Mouse (Mus musculus) embryonic facial prominence, embryonic 11.5 days (tissue): ENCODE measurements at regions not wholly inside any gene's neighbourhood (a gene's known extent, or its start where the extent isn't known, plus 50 kb on each side); places are given as distances from the start of the nearest gene placed in this dataset.

Experiments used
- ATAC-seq: fragments of 200-750 bp; cut with Nextera tagmentation; replicated peaks from 2 replicates; pipeline ENCODE4 v1.8.0; 2017; ENCODE audit warnings: low read depth; ENCODE audit not compliant: insufficient number of reproducible peaks, low FRiP score, low TSS enrichment
- DNase-seq: peaks from one replicate; pipeline ENCODE4 v3.0.0-alpha.2; 2015; ENCODE audit warnings: low spot score
- H3K27ac ChIP-seq: fragments of 300-500 bp; sonication (generic); replicated peaks from 2 replicates; pipeline ENCODE4 v1.5.1; 2014; ENCODE audit warnings: mild to moderate bottlenecking, low read depth, low read length, control low read depth
- H3K27me3 ChIP-seq: fragments of 300-500 bp; sonication (generic); 2 replicates; pipeline ENCODE4 v1.6.1; 2014; ENCODE audit warnings: mild to moderate bottlenecking, low read length, moderate library complexity, mixed read lengths; ENCODE audit not compliant: control insufficient read depth, insufficient read depth
- H3K36me3 ChIP-seq: fragments of 300-500 bp; sonication (generic); replicated peaks from 2 replicates; pipeline ENCODE4 v1.6.1; 2014; ENCODE audit warnings: low read depth, mild to moderate bottlenecking, low read length, moderate library complexity, mixed read lengths; ENCODE audit not compliant: control insufficient read depth, insufficient read depth
- H3K4me1 ChIP-seq: fragments of 300-500 bp; sonication (generic); 2 replicates; pipeline ENCODE4 v1.6.1; 2014; ENCODE audit warnings: low read length, mixed read lengths; ENCODE audit not compliant: control insufficient read depth, insufficient read depth
- H3K4me2 ChIP-seq: fragments of 300-500 bp; sonication (generic); 2 replicates; pipeline ENCODE4 v1.6.1; 2014; ENCODE audit warnings: low read depth, mild to moderate bottlenecking, control low read depth, low read length, moderate library complexity
- H3K4me3 ChIP-seq: fragments of 300-500 bp; sonication (generic); 2 replicates; pipeline ENCODE4 v1.5.1; 2014; ENCODE audit warnings: low read depth, low read length, control low read depth
- H3K9ac ChIP-seq: fragments of 300-500 bp; sonication (generic); replicated peaks from 2 replicates; pipeline ENCODE4 v1.6.1; 2014; ENCODE audit warnings: mild to moderate bottlenecking, control low read depth, low read length
- H3K9me3 ChIP-seq: fragments of 300-500 bp; sonication (generic); replicated peaks from 2 replicates; pipeline ENCODE4 v1.6.1; 2016; ENCODE audit warnings: mild to moderate bottlenecking, low read length, inconsistent platforms, mixed read lengths; ENCODE audit not compliant: control insufficient read depth
- WGBS: fragments of 180-500 bp; shearing (Covaris S2); extraction: QIAGEN DNeasy Blood & Tissue Kit; methylation state at CpG from one replicate; pipeline ENCODE4 v1.1.7; 2014; 5-methylcytosine and 5-hydroxymethylcytosine counted together

GRCm38 (mm10) chr5:54543556-54544061 lies 545.3 kb downstream of the Stim2 start:
- H3K9me3 ChIP-seq: no peaks in the 10 kb centered on the region
- no peaks in the 10 kb centered on the region for H3K4me1 ChIP-seq
- H3K4me2 ChIP-seq: no peak overlapping the region
- H3K4me3 ChIP-seq: no peak overlapping the region
- ATAC-seq (no peak), DNase-seq (no peak)
- no peak overlapping the region for H3K9ac ChIP-seq
- WGBS: 76% methylated on average over 3 of the region's 3 CpGs
- no peak overlapping the region for H3K27ac ChIP-seq
- no peaks in the 10 kb centered on the region for H3K27me3 ChIP-seq
- H3K36me3 ChIP-seq: no peaks in the 10 kb centered on the region

GRCm38 (mm10) chr5:54578519-54578918 lies 580.2 kb downstream of the Stim2 start:
- ATAC-seq: no peak
- 83% methylated on average over 2 of the region's 2 CpGs for WGBS
- no peak overlapping the region for H3K4me3 ChIP-seq

GRCm38 (mm10) chr5:54579458-54579857 lies 581.2 kb downstream of the Stim2 start:
- WGBS: 63% methylated on average over 4 of the region's 4 CpGs
- H3K27ac ChIP-seq: no peak overlapping the region
- H3K9ac ChIP-seq: no peak overlapping the region
- H3K4me2 ChIP-seq: no peak overlapping the region
- H3K4me3 ChIP-seq: no peak overlapping the region
- ATAC-seq: no peak
- no peaks in the 10 kb centered on the region for H3K4me1 ChIP-seq
- no peaks in the 10 kb centered on the region for H3K9me3 ChIP-seq
- DNase-seq: no peak
- no peaks in the 10 kb centered on the region for H3K27me3 ChIP-seq
- H3K36me3 ChIP-seq: no peaks in the 10 kb centered on the region

More at GRCm38 (mm10) chr5:54578519-54578918, 580.2 kb downstream of the Stim2 start:
- Histone ChIP-seq H3K4me2 (no peak overlapping the region), H3K4me1 (no peaks in the 10 kb centered on the region), H3K9ac (no peak overlapping the region), H3K27me3 (no peaks in the 10 kb centered on the region), H3K27ac (no peak overlapping the region), H3K9me3 (no peaks in the 10 kb centered on the region), H3K36me3 (no peaks in the 10 kb centered on the region)
- DNase-seq: no peak

GRCm38 (mm10) chr5:54582175-54582574 lies 583.9 kb downstream of the Stim2 start:
- DNase-seq (no peak), ATAC-seq (no peak)
- no peak overlapping the region for H3K4me3 ChIP-seq
- H3K27ac ChIP-seq: no peak overlapping the region
- H3K4me1 ChIP-seq: no peaks in the 10 kb centered on the region
- H3K4me2 ChIP-seq: no peak overlapping the region
- no peak overlapping the region for H3K9ac ChIP-seq
- no peaks in the 10 kb centered on the region for H3K9me3 ChIP-seq
- no peaks in the 10 kb centered on the region for H3K27me3 ChIP-seq
- WGBS: 82% methylated on average over 2 of the region's 2 CpGs
- H3K36me3 ChIP-seq: no peaks in the 10 kb centered on the region

GRCm38 (mm10) chr5:54588332-54589020 lies 590.2 kb downstream of the Stim2 start:
- WGBS: 64% methylated on average over 2 of the region's 2 CpGs
- Histone ChIP-seq H3K9ac (no peak overlapping the region), H3K27ac (no peak overlapping the region), H3K9me3 (no peaks in the 10 kb centered on the region), H3K27me3 (no peaks in the 10 kb centered on the region), H3K4me2 (no peak overlapping the region), H3K36me3 (no peaks in the 10 kb centered on the region), H3K4me1 (no peaks in the 10 kb centered on the region), H3K4me3 (no peak overlapping the region)
- DNase-seq: peak; percentile 9
- no peak for ATAC-seq

- Histone ChIP-seq H3K27me3 (no peaks in the 10 kb centered on the region), H3K36me3 (no peaks in the 10 kb centered on the region), H3K4me2 (no peak overlapping the region), H3K4me3 (no peak overlapping the region), H3K9ac (no peak overlapping the region), H3K27ac (no peak overlapping the region), H3K9me3 (no peaks in the 10 kb centered on the region), H3K4me1 (no peaks in the 10 kb centered on the region)
- DNase-seq: no peak
- 79% methylated on average over 3 of the region's 3 CpGs for WGBS
- ATAC-seq: no peak
These were observed 612.7 kb downstream of the Stim2 start for GRCm38 (mm10) chr5:54610957-54611356.

- ATAC-seq (no peak), DNase-seq (no peak)
- 45% methylated on average over 3 of the region's 3 CpGs for WGBS
- H3K27ac ChIP-seq: no peak overlapping the region
- no peaks in the 10 kb centered on the region for H3K27me3 ChIP-seq
- no peak overlapping the region for H3K4me2 ChIP-seq
- H3K4me1 ChIP-seq: no peaks in the 10 kb centered on the region
- H3K9me3 ChIP-seq: no peaks in the 10 kb centered on the region
- H3K36me3 ChIP-seq: no peaks in the 10 kb centered on the region
- H3K4me3 ChIP-seq: no peak overlapping the region
- H3K9ac ChIP-seq: no peak overlapping the region
These were observed 624.4 kb downstream of the Stim2 start for GRCm38 (mm10) chr5:54622733-54623132.

- H3K36me3 ChIP-seq: no peaks in the 10 kb centered on the region
- H3K9me3 ChIP-seq: no peaks in the 10 kb centered on the region
- ATAC-seq (no peak), DNase-seq (peak; percentile 13)
- no peaks in the 10 kb centered on the region for H3K27me3 ChIP-seq
- no peak overlapping the region for H3K4me2 ChIP-seq
- no peak overlapping the region for H3K9ac ChIP-seq
- no peaks in the 10 kb centered on the region for H3K4me1 ChIP-seq
- no peak overlapping the region for H3K4me3 ChIP-seq
- no peak overlapping the region for H3K27ac ChIP-seq
- WGBS: 53% methylated on average over 3 of the region's 3 CpGs
These were observed 634.0 kb downstream of the Stim2 start for GRCm38 (mm10) chr5:54632281-54632680.
